Mouse (Mus musculus) c-Kit-positive CD71-positive TER-119-positive erythroid progenitor cells, embryonic 14.5 days (primary cell): ENCODE data around the gene Ceacam19.
"Not testable (repeated sequence)": the region's sequence is repeated elsewhere in the genome, so short reads cannot be mapped to it uniquely, and the experiment has no call there.

Experiments
- DNase-seq: peaks from one replicate; pipeline ENCODE4 v3.0.0-alpha.2; 2013; ENCODE audit warnings: low spot score

Ceacam19 gene

DNA sequence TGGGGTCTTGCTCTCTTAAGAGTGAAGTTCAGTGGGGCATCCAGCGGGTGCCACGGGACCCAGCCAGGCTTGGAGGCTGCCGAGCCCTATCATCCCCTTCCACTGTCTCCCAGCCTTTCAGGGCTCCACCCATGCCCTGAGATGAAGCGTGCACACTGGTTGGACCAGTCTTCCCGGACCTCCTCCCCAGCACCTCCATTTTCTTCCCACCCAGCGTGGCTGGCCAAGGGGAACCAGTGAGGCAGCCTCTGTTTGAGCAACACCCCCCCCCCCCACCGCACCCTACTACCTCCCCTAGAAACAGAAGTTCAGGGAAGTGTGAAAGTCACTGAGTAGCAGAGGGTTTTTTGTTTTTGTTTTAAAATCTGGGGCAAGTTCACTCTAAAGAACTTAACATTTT is at the start of gene Ceacam19:
TSS of gene Ceacam19 (minus strand) at position 117 of the 400 bp plus-strand sequence.
- no peak for DNase-seq

DNA sequence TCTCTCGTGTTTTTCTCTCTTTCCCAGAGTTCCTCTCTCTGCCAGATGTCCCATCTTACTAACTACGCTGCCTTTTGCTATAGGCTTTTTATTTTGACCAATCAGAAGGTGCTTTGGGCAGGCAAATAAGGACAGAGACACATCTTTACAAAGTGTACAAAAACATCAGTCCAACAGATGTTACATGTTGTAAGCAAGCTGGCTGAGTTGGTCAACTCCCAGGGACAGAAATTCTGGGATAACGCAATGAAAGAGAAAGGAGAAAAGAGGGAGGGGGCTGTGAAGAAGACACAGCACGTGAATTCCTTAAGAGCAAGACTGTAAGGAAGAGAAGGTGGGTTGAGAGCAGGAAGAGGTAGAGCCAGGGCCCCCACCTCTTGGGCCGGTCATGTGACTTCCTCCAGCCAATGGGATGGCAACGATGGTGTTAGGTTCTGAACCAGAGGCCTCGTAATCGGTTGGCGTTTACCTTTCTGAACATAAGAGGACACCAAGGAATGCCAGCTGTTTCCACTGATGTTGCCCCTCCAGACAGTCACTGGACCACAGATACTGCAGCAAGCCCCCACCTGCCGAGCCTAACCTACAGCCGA is 49.6 kb upstream of the Ceacam19 start:
- DNase-seq: no peak

DNA sequence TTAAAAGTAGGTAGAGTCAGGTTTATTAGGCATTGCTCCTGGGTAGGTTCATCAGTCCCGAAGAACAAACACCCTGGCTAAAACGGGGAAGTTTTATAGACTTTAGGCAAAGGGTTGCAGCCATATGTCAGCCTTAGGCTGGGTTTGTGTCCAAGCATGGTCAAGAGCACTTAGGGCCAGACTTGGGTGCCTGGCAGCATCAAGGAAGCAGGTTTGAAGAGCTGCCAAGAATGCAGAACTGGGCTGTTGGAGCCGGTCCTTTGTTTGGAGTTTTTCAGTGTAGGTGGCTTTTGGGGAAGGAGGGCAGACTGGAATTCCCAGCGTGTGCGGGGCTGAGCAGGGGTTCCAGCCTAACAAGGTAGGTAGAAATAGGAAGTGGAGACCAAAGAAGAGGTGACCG is 48.2 kb upstream of the Ceacam19 start:
- no peak for DNase-seq

DNA sequence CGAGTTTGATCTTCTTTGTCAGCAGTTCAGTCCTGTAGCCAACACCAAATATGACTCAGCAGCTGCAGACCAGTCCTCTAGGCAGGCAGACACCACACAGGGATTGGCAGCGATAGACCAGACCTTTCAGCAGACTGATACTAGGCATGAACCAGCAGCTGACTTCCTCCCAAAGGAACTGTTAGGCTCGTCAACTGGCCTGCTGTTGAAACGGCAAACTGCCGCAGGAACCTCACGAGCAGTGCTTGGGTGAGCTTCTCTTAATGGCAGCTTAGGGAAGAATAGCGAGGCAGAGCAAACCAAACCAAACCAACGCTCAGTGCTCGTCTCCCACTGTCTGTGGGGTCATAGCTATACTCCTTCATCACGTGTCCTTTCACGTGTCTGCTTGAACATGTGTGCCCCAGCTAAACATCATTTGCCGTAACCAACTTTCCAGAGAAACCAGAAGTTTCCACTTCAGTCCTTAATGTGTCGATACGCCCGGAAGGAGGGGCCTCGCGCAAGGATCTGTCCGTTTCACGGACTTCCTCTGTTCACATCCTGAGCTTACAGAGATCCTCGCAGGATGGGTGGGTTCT is 47.5 kb upstream of the Ceacam19 start:
- DNase-seq: no peak

DNA sequence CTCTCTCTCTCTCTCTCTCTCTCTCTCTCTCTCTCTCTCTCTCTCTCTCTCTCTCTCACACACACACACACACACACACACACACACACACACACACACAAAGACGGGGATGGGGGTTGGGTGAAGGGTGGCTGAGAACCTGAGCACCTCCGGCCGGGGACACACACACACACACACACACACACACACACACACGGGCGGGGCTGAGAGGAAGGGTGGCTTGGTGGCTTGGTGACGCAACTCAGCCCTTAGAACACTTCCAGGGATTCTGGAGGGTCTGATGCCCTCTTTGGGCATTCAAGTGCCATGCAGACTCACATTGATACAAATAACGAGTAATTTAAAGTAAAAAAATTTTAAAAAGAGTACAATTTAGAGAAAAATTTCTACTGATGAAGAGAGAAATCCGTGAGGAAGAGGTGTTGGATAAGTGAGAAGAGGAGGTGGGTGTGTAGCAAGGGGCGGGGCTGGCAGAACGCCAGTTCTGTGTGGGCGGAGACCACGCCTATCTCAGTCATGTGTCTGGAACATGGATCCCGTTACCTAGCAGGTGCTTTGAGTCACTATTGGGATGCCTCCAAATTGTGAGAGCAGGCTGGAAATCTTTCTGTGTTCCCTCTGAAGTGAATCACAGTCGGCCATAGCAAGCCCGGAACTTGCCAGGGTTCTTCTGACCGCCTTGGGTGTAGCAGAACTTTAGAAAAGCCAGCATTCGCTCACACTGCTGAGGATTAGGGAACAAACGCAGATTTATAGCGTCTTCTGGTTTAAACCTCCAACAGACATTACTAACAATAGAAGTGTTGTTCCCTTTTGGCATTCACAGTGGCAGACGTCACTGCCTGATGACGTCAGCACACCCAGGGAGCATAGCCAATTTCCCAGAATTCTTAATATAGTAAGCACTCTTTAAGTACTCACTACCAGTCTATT is 45.4 kb upstream of the Ceacam19 start:
- peak; percentile 46 for DNase-seq

DNA sequence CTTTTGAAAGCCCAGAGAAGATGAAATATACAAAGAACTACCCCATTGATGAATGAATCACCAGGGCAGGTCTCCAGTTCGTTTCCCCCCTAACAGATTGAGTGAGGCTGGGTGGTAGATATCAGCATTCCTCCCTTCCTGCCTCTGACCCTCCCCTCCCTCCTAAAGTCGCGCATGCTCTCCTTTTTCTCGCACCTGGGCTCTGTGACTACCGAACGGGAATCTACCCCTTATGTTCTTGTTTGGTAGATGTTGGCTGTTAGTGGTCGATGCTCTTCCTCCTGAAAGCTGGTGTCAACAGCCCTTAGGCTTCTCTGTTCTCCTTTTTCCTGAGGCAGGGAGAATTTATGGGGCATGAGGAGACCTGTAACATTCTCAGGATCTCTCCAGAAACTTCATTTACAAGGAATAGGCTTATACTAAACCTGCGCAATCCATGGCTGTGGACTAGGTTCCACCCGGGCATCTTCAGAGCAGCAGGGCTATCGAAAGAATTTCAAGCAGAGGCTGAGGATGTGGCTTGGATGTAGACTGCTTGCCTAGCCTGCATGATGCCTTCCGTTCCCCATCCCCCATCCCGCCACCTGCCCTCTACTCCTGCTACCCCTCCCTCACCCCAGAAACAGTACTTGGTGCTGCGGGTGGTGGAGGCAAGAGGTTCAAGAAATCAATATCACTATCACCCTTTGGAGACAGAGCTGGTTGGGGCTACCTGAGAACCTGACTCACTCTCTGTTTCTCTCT is 44.5 kb upstream of the Ceacam19 start:
- no peak for DNase-seq

DNA sequence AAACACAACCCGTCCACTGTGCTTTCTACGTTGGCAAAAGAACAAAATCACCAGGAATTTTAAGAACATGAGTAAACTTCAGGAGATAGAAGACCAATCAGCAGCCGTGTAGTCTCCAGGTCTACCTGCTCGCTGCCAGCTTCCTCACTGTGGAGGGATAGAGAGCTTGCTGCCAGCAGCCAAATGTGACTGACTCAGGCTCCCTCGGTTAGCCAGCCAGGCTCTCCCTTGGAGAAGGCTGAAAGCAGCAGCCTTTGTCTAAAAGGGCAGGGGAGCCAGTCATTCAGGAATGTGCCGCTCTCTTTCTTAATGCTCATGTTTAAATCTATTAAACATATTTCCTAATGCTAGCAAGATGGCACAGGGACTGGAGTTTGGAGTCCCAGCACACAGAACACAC is 42.7 kb upstream of the Ceacam19 start:
- DNase-seq: not testable (repeated sequence)

DNA sequence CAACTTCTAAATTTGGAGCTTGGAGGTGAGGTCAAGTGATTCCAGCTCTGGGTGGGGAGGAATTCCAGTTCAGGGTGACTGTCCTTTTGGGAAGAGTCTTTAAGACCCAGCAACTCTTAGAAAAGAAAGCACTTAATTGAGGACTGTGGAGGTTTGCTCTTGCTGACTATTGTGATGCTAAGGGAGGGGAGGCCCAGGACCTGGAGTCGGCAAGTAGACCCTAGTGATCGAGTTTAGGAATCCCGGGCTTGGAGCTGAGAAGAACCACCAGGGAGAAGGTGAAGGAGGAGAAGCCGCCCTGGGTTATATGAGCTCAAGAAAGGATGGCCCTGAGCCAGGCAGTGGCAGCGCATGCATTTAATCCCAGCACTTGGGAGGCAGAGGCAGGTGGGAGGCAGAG is 40.7 kb upstream of the Ceacam19 start:
- DNase-seq: no peak

DNA sequence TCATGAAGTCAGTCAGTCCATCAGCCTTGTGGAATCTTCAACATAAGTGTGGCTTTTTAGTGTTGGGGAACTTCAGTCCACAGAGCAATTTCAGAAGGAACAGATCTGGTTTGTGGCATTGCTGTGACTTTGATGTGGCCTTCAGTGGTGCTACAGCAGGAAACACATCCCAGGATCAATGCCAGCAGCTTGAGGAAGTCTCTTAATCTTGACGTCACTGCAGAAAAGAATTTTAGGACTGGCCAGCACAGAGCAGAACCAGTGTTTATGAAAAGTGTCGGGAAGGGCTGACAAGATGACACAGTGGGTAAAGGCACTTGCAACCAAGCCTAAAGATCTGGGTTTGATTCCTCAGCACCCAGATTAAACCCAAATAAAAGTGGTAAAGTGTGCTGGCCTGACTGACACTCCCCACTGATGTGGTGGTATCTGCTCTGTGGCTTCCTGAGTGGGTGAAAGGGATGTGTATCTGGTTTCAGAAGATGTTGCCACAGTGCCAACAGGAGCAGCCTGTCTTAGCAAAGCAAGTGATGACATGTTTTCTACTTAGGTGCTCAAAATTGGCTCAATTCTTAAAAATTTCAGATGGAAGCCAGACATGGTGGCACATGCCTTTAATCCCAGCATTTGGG is 39.2 kb upstream of the Ceacam19 start:
- DNase-seq: no peak

DNA sequence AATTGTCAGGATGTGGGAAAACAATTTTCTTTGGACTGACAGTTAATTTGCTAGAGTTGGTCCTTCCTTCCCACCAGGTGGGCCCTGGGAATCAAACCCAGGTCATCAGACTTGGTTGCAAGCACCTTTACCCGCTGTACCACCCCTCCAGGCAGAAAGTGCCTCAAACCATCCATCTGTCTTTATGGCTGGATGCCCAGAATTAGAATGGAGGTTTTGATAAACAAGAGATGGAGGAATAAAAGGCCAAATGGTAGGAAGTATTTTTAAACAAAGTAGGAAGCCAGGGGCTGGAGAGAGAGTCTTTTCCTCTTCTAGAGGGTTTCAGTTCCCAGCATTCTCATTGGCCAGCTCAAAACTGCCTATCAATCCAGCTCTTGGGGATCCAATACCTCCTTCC is 37.6 kb upstream of the Ceacam19 start:
- no peak for DNase-seq

DNA sequence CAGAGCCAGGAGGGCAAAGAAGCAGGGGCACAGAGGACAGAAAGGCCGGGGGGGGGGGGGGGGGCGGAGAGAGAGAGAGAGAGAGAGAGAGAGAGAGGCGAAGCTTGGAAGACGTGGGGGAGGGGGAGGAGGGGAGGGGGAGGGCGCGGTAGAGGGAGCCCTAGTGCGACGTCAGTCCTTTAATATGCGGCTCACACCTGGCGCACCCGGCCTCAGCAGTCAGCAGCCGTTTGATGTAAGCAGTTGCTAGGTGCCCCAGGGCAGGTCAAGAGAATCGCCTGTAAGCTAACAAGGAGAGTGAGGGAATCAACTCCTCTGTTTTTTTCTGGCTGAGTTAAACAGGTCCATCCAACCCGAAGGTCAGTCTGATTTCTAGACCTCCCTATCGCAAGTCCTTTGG is 36.0 kb upstream of the Ceacam19 start:
- DNase-seq: no peak

DNA sequence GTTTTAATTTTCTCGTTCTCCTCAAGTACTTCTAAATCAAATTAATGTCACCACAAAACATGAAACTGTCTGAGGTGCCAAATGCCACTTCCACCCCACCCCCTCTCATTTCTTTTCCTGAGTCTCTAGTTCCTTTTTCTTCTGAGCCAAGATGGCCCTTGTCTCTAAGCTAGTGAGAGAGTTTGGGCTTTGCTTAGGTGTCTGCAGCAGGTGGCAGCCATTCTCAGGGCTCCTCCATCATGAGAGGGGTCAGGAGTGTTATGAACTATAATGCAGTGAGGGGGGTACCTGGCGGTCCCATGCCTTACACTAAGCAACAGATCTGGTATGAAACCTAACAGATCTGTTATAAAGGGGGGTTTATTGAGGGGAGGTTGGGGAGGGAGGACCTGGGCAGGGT is 35.6 kb upstream of the Ceacam19 start:
- no peak for DNase-seq

DNA sequence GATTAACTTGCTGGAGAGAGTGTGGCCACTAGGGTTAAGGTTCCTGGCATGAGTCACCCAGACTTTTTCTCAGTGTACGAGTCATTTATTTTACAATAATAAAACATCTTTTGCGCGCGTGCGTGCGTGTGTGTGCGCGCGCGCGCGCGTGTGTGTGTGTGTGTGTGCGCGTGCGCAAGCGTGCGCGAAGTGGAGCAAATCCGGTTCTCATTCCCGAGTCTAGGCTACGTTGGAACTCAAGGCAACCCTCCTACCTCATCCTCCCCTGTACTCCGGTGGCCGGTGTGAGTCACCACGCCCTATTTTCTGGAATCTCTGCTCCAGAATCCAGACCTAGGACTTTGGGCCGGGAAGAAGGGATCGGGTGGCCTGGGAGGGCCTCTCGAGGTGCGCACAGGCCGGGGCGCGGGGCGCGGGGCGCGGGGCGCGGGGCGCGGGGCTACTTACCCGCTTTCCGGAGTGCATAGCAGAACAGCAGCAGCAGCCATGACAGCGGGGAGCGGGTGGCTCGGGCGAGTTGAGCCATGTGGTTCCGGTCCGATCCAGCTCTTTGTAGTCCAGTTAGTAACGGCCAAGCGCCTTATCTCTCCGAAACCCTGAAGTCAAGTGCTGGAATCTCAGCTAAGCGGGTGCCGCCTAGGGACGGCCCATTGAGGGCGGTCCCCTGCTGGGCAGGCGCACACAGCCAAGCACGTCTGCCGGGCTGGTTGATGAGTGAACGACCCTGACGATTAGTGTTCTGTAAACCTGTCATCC is 32.9 kb upstream of the Ceacam19 start, which contains the start of gene Pvr:
TSS of gene Pvr (minus strand) at position 655 of the 756 bp plus-strand sequence.
- DNase-seq: no peak

DNA sequence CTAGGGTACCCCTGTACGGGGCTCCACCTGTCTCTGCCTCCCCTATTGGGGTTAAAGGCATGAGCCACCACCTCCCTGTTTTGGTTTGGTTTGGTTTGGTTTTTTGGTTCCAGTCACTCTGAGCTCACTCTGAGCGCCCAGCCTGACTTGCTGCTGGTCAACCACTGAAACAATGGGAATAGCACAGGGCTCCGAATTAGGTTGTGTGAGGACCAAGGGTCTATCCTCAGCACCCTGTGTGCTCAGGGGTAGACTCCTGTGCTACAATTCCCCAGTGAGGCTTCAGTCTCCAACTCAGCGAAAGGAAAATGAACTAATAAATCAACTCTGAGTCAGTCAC is 32.4 kb upstream of the Ceacam19 start:
- no peak for DNase-seq

DNA sequence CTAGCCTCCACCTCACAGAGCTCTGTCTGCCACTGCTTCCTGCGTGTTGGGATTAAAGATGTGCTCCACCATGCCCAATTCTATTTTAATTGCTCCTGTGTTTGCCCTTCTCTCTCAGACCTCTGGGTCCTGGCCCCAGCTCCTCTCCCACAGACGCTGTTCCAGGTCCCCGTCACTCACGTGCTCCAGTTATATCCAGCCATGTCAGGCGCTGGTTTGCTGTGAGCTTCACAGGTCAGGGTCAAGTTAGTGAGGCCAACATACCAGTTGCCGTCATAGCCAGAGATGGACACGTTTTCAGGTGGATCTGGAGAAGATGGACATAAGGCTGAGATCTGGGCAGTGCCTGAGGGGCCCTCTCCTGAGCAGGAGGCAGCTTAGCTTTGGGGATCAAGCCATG is 26.8 kb upstream of the Ceacam19 start:
- DNase-seq: no peak

DNA sequence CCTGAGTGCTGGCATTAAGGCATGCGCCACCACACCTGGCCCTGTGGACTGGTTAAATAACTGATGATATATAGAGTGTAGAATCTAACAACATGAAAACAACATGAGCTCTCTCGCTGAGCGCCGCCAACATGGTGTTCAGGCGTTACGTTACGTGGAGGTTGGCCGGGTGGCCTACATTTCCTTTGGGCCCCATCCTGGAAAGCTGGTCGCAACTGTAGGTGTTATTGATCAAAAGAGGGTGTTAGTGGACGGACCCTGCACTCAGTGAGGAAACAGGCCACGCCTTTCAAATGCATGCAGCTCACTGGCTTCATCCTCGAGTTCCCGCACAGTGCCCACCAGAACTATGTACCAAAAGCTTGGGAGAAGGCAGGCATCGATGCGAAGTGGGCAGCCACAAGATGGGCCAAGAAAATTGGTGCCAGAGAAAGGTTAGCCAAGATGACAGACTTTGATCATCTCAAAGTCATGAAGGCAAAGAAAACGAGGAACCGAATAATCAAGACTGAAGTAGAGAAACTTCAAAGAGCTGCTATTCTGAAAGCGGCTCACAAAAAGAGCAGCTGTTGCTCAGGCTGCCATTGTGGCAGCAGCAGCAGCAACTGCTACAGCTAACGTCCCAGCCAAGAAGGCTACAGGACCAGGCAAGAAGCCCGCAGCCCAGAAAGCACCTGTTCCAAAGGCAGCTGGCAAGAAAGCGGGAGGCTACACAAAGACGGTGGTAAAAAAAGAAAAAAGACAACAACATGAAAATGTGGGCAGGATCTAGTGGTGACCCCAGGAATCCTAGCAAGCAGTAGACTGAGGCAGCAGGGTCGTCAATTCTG is 24.1 kb upstream of the Ceacam19 start:
- no peak for DNase-seq

DNA sequence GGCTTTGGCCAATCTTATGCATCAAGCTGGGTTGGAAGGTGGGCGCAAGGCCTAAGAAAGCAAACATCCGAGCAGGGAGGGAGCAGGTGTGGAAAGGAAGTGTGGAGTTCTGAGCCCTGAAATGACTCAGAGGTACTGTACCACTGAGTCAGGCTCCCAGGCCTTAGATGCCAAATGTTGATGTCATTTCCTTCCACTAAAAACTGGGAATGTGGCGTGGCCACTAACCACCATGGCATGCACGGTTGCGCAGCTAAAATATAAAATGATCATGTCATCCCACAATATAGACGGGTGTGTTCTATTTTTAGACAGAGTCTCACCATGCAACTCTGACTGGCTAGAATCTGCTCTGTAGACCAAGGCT is 23.5 kb upstream of the Ceacam19 start:
- no peak for DNase-seq

DNA sequence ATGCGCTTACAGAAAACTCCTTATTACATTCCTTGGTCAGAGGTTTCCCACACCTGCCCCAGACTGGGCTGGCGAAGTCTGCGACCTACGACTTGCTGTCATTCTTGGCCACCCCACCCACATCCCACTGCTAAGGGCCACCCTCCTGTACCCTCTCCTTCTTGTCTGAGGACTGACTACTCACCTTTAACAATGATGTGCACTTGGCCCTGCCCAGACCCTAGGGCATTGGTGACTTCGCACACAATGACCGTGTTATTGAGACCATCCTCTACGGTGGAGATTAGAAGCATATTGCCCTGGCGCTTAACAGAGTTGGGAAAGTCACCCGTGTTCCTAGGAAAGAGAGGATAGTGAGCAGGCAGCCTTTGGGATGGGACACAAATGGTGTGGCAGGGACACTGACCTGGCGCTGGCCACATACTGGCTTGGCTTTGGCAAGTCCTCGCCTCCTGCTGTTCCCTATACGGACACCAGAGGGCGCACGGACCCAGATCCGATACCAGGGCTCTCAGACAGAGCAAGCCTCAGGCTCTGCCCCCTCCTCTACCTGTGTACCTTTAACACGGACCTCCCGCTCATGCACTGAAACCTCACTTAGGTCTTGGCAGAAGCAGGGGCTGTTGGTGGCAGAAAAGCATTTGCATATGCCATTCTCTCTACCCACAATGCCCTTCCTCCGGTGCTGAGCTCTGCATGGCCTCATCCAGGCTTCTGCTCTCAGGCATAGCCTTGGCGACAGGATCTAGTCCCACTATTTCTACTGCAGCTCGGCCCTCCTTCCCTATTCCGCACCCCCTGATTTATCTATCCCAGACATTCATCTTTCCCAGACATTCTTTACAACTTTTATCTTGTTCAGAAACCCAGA is 22.9 kb upstream of the Ceacam19 start:
- peak; percentile 50 for DNase-seq

DNA sequence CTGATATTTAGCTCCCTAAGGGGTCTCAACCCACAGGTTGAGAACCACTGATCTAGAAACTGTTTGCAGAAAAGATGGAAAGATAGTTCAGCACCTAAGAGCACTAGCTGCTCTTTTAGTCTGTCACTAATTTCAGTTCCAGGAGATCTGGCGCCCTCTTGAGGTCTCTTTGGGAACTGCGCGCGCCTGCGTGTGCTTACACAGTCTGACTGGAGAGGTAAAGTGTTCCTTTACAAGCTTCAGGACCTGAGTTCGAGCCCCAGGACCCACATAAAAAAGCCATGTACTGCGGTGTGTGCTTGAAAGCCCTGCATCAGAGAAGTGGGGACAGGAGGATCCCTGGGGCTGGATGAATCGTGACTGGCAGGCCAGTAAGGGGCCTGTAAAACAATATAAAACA is 2.1 kb upstream of the Ceacam19 start:
- peak; percentile 50 for DNase-seq
